Mouse (Mus musculus) forebrain, embryonic 16.5 days (tissue): ENCODE measurements at regions not wholly inside any gene's neighbourhood (a gene's known extent, or its start where the extent isn't known, plus 50 kb on each side); places are given as distances from the start of the nearest gene placed in this dataset.
A peak's percentile ranks its signal among the peaks of the same experiment; 100 is the strongest.

Experiments used
- ATAC-seq: fragments of 200-750 bp; cut with Nextera tagmentation; 2 replicates; pipeline ENCODE4 v1.8.0; 2017; ENCODE audit warnings: mild to moderate bottlenecking, moderate library complexity
- H3K27ac ChIP-seq: fragments of 300-500 bp; sonication (generic); 2 replicates; pipeline ENCODE4 v1.5.1; 2014; ENCODE audit warnings: low read length, control low read depth
- H3K27me3 ChIP-seq: fragments of 300-500 bp; sonication (generic); replicated peaks from 2 replicates; pipeline ENCODE4 v1.6.1; 2014; ENCODE audit warnings: low read length; ENCODE audit not compliant: control insufficient read depth, insufficient read depth
- H3K36me3 ChIP-seq: fragments of 300-500 bp; sonication (generic); 2 replicates; pipeline ENCODE4 v1.6.1; 2014; ENCODE audit not compliant: control insufficient read depth, insufficient read depth
- H3K4me1 ChIP-seq: fragments of 300-500 bp; sonication (generic); replicated peaks from 2 replicates; pipeline ENCODE4 v1.6.1; 2014; ENCODE audit warnings: low read length; ENCODE audit not compliant: control insufficient read depth, insufficient read depth
- H3K4me2 ChIP-seq: fragments of 300-500 bp; sonication (generic); 2 replicates; pipeline ENCODE4 v1.6.1; 2014; ENCODE audit warnings: mild to moderate bottlenecking, low read length, control low read depth
- H3K4me3 ChIP-seq: fragments of 300-500 bp; sonication (generic); replicated peaks from 2 replicates; pipeline ENCODE4 v1.5.1; 2014; ENCODE audit warnings: mild to moderate bottlenecking, low read length, control low read depth
- H3K9ac ChIP-seq: fragments of 300-500 bp; sonication (generic); replicated peaks from 2 replicates; pipeline ENCODE4 v1.6.1; 2014; ENCODE audit warnings: low read depth, low read length, control low read depth
- H3K9me3 ChIP-seq: fragments of 300-500 bp; sonication (generic); 2 replicates; pipeline ENCODE4 v1.6.1; 2016; ENCODE audit warnings: low read length; ENCODE audit not compliant: control insufficient read depth
- WGBS: fragments of 180-500 bp; shearing (Covaris S2); extraction: QIAGEN DNeasy Blood & Tissue Kit; methylation state at CpG from one replicate; pipeline ENCODE4 v1.1.7; 2014; 5-methylcytosine and 5-hydroxymethylcytosine counted together

DNA sequence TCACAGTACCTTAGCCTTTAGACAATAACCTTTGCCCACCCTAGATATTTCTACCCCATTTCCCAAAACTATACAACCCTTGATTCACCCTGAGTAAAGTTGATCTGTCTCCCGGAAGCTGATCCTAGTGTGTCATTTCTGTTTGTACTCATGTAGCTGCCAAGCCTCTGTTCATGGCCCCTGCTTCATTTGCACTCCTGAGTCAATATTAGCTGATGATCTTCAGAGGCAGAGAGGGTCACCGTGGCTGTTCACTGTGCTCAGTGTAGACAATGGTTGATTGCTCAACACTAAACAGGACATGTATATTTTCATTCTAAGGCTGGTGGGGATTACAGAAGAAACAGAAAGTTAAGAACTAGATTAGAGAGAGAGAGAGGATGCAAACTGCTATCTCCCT is 250.4 kb downstream of the Rassf9 start:
- H3K4me2 ChIP-seq = no peak overlapping the region
- H3K9ac ChIP-seq = no peak overlapping the region
- WGBS = 88% methylated on average over 2 of the region's 2 CpGs
- no peaks in the 10 kb centered on the region for H3K36me3 ChIP-seq
- ATAC-seq = no peak
- no peaks in the 10 kb centered on the region for H3K9me3 ChIP-seq
- no peaks in the 10 kb centered on the region for H3K27me3 ChIP-seq
- no peak overlapping the region for H3K27ac ChIP-seq
- no peaks in the 10 kb centered on the region for H3K4me1 ChIP-seq
- H3K4me3 ChIP-seq = no peak overlapping the region

DNA sequence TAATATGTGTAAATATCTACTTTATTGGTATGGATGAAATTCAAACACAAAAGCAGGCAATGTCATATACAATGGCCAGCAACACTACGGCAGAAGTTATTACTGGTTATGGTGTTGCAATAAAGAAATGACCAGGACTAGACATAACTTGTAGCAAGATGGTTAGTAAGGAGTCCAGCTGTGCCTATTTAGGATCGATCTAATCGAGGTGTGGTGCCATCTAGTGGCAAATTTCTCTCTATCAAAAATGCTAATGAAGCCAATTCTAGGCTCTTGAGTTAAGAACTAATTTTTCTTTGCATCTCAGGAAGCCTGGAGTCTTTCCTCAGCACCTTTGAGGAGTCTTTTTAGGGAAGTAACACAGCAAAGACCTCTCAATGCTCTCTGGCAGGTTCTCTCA is 223.2 kb downstream of the Rassf9 start:
- 37% methylated on average over 3 of the region's 3 CpGs for whole genome bisulfite sequencing
- no peak overlapping the region for H3K4me2 ChIP-seq
- H3K9me3 ChIP-seq = no peaks in the 10 kb centered on the region
- no peaks in the 10 kb centered on the region for H3K36me3 ChIP-seq
- H3K4me1 ChIP-seq = no peaks in the 10 kb centered on the region
- H3K27me3 ChIP-seq = no peaks in the 10 kb centered on the region
- no peak overlapping the region for H3K9ac ChIP-seq
- H3K27ac ChIP-seq = no peak overlapping the region
- no peak overlapping the region for H3K4me3 ChIP-seq
- no peak for ATAC-seq

DNA sequence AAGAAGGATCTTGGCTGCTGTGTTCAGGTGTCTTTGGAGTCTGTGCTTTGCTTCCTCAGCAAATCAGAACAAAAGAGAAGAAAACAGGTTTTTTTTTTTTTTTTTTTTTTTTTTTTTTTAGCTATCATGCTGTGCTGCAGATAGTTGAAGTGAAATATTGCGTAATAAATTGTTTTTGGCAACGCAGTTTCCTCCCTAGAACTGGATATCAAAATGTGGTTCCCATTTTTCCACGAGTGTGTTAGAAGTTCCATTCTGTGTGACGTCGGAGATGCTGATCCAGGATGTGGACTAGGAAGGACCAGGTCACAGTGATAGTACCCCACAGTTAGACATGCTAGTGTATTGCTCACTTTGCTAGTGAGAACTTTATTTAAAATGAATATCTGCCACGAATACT is 220.4 kb downstream of the Rassf9 start:
- Histone ChIP-seq H3K9ac (no peak overlapping the region), H3K4me1 (no peaks in the 10 kb centered on the region), H3K36me3 (no peaks in the 10 kb centered on the region), H3K9me3 (no peaks in the 10 kb centered on the region), H3K4me2 (no peak overlapping the region), H3K4me3 (no peak overlapping the region), H3K27me3 (no peaks in the 10 kb centered on the region), H3K27ac (no peak overlapping the region)
- no peak for ATAC-seq
- 88% methylated on average over 6 of the region's 6 CpGs for WGBS

DNA sequence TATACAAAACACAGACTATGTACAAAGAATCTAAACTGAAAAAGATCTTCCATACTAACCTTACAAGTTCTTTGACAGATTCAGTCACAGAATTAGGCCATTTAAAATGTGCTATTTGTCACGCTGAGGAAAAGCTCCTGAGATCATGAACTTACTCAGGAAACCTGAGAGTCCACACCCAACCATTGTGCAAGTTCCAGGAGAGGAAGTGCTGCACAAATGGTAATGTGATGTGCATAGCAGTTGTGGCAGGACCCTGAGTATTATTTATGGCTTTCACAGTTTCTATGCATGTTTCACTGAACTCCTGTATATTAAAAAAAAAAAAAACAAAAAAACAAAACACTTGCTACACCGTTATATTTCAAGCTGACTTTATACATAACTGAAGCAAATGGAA is 200.2 kb downstream of the Rassf9 start:
- Histone ChIP-seq H3K9me3 (no peaks in the 10 kb centered on the region), H3K4me2 (no peak overlapping the region), H3K9ac (no peak overlapping the region), H3K27me3 (no peaks in the 10 kb centered on the region), H3K36me3 (no peaks in the 10 kb centered on the region), H3K27ac (no peak overlapping the region), H3K4me1 (no peaks in the 10 kb centered on the region), H3K4me3 (no peak overlapping the region)
- WGBS = 89% methylated on average over 2 of the region's 2 CpGs
- ATAC-seq = no peak

GRCm38 (mm10) chr10:102705848-102706247 is 193.8 kb downstream of the Rassf9 start:
- Histone ChIP-seq H3K4me3 (no peak overlapping the region), H3K4me1 (no peaks in the 10 kb centered on the region), H3K36me3 (no peaks in the 10 kb centered on the region), H3K9ac (no peak overlapping the region), H3K27ac (no peak overlapping the region), H3K9me3 (no peaks in the 10 kb centered on the region), H3K4me2 (no peak overlapping the region), H3K27me3 (no peaks in the 10 kb centered on the region)
- 98% methylated on average over 3 of the region's 3 CpGs for WGBS
- no peak for ATAC-seq

DNA sequence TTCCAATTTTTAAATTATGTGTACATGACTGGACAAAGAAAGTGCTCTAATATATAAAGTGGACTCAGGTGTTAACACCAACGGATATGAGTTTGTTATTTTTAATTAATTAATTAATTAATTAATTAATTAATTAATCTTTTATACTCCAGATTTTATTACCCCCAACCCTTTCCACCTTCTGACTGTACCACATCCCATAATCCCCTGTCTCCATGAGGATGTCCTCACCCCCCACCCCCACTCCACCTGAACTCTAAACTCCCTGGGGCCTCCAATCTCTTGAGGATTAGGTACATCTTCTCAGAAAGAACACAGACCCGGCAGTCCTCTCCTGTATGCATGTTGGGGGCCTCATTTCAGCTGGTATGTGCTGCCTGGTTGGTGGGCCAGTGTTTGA is 182.8 kb downstream of the Rassf9 start:
- Histone ChIP-seq H3K9ac (no peak overlapping the region), H3K27me3 (no peaks in the 10 kb centered on the region), H3K4me1 (no peaks in the 10 kb centered on the region; the same call in 1 of the 2 replicates), H3K4me3 (no peak overlapping the region), H3K4me2 (no peak overlapping the region), H3K36me3 (no peaks in the 10 kb centered on the region), H3K9me3 (no peaks in the 10 kb centered on the region), H3K27ac (no peak overlapping the region)
- 73% methylated on average over 2 of the region's 2 CpGs for WGBS
- ATAC-seq = no peak

- WGBS = 29% methylated on average over 1 of the region's 1 CpGs
- no peak overlapping the region for H3K27ac ChIP-seq
- peaks cover 10% of the 10 kb centered on the region for H3K4me1 ChIP-seq
- no peaks in the 10 kb centered on the region for H3K9me3 ChIP-seq
- H3K36me3 ChIP-seq = no peaks in the 10 kb centered on the region
- H3K27me3 ChIP-seq = no peaks in the 10 kb centered on the region
- ATAC-seq = no peak
- no peak overlapping the region for H3K4me3 ChIP-seq
- H3K9ac ChIP-seq = no peak overlapping the region
- H3K4me2 ChIP-seq = no peak overlapping the region
These were observed 177.9 kb downstream of the Rassf9 start for GRCm38 (mm10) chr10:102689966-102690365.

- H3K4me1 ChIP-seq = peaks cover 10% of the 10 kb centered on the region
- no peaks in the 10 kb centered on the region for H3K9me3 ChIP-seq
- WGBS = 59% methylated on average over 14 of the region's 14 CpGs
- no peaks in the 10 kb centered on the region for H3K36me3 ChIP-seq
- H3K27ac ChIP-seq = peak overlapping the region; percentile 65
- H3K4me3 ChIP-seq = no peak overlapping the region
- peak; percentile 77 for ATAC-seq
- no peak overlapping the region for H3K9ac ChIP-seq
- H3K27me3 ChIP-seq = no peaks in the 10 kb centered on the region
- H3K4me2 ChIP-seq = peak overlapping the region; percentile 36
These were observed 174.8 kb downstream of the Rassf9 start for GRCm38 (mm10) chr10:102686667-102687397.

- H3K27me3 ChIP-seq = no peaks in the 10 kb centered on the region
- peak overlapping the region; percentile 36; the same call in 1 of the 2 replicates for H3K4me2 ChIP-seq
- H3K9me3 ChIP-seq = no peaks in the 10 kb centered on the region
- H3K4me1 ChIP-seq = peaks cover 10% of the 10 kb centered on the region
- no peak overlapping the region for H3K4me3 ChIP-seq
- ATAC-seq = peak; percentile 51
- peak overlapping the region; percentile 65 for H3K27ac ChIP-seq
- H3K9ac ChIP-seq = no peak overlapping the region
- WGBS = 64% methylated on average over 7 of the region's 7 CpGs
- no peaks in the 10 kb centered on the region for H3K36me3 ChIP-seq
These were observed 173.9 kb downstream of the Rassf9 start for GRCm38 (mm10) chr10:102685833-102686434.
